ENCODE assay signal across 9 mouse cellular contexts in genomic region chr4:46411489-46411888, GRCm38 (mm10). TPM values are rescaled to one million over a fixed set of nuclear protein-coding genes. Genes with fewer than 3 reads are reported as not detected.
DNase-seq lines count a peak whose midpoint lies in the region; ATAC-seq lines count a peak whose summit lies in the region.
"Had no signal": no experiment of that assay in that cellular context is flagged by ENCODE, and none has a peak within 500 bp of the region (broad histone marks: within the 10 kb centered on the region; RNA-seq: fewer than 3 reads in every experiment).

No protein-coding gene starts in this region.

- peak; percentile 86 for DNase-seq in 416B (ENCODE audit: low read depth)
- peak; percentile 56 to 63 for DNase-seq in B cell, adult 2 months
- no peak for DNase-seq in cerebellum, postnatal 25 days
- DNase-seq in urinary bladder, postnatal 36 days (ENCODE audit: low spot score in 2 of 2), result no peak
- DNase-seq in layer of hippocampus, postnatal 36 days, result no peak
- DNase-seq: gastrocnemius, postnatal 25 days had no signal

- ATAC-seq in hematopoietic stem cell, adult 5-6 weeks (replicated peaks in 1 of 2; ENCODE audit: insufficient read depth in 1 of 2, low FRiP score in 2 of 2, low TSS enrichment in 1 of 2, low read depth in 1 of 2, poor library complexity in 2 of 2, severe bottlenecking in 2 of 2), result peak; percentile 87 to 95
- ATAC-seq in monocyte, adult 5-6 weeks (replicated peaks; ENCODE audit: insufficient number of reproducible peaks, low FRiP score, low TSS enrichment, poor library complexity, severe bottlenecking), result peak; percentile 63

RNA-seq across cellular contexts. Expression of gene Hemgn, which starts 1.8 kb away (rescaled TPM):
- 35.5 and 57.0 TPM in 2 replicates for total RNA-seq in hematopoietic stem cell, adult 5-6 weeks (2017)
- total RNA-seq in monocyte, adult 5-6 weeks (2017), result 0.95 to 1.4 TPM (median 0.96 TPM) in 3 replicates
- total RNA-seq in layer of hippocampus, postnatal 36 days (2021), result not detected
- total RNA-seq: gastrocnemius, postnatal 25 days; left cerebral cortex, adult 18-20 months had no signal

RNA-seq across cellular contexts. Expression of gene Trmo, which starts 22.3 kb away (rescaled TPM):
- total RNA-seq in hematopoietic stem cell, adult 5-6 weeks (2017), result 10.6 and 12.9 TPM in 2 replicates
- total RNA-seq in monocyte, adult 5-6 weeks (2017), result 8.4 to 14.5 TPM (median 11.4 TPM) in 3 replicates
- 1 to 10 TPM; 4.5 to 5.0 TPM for total RNA-seq in layer of hippocampus, postnatal 36 days (2021)

RNA-seq across cellular contexts. Expression of gene Anp32b, which starts 39.2 kb away (rescaled TPM):
- 103 and 209 TPM in 2 replicates for total RNA-seq in hematopoietic stem cell, adult 5-6 weeks (2017)
- 36.8 to 64.0 TPM (median 47.0 TPM) in 3 replicates for total RNA-seq in monocyte, adult 5-6 weeks (2017)
- total RNA-seq in layer of hippocampus, postnatal 36 days (2021), result 10 to 100 TPM; 50.2 to 55.6 TPM

Comparison
In these comparisons a context has a peak if more than half of its experiments do, and no peak if none do; other contexts are left out.
1. DNase-seq: peak in 416B (single experiment) and B cell, adult 2 months (2 of 2); none in cerebellum, postnatal 25 days (0 of 2), urinary bladder, postnatal 36 days (0 of 2) and layer of hippocampus, postnatal 36 days (0 of 2).
2. RNA of gene Hemgn, which starts 1.8 kb away (total RNA-seq): 35.5 to 57.0 TPM in hematopoietic stem cell, adult 5-6 weeks; 0.95 to 1.4 TPM in monocyte, adult 5-6 weeks and not detected in layer of hippocampus, postnatal 36 days; every median in the first group is over 10 times any median in the second.